Mouse (Mus musculus) limb, embryonic 14.5 days (tissue): Measurements from ENCODE around the gene Pde4b. TPM values are rescaled to one million over a fixed set of nuclear protein-coding genes. Genes with fewer than 3 reads are reported as not detected.

Experiments
- ATAC-seq: fragments of 200-750 bp; cut with Nextera tagmentation; 2 replicates; pipeline ENCODE4 v1.8.0; 2017; ENCODE audit warnings: low read depth, moderate number of reproducible peaks, moderate TSS enrichment; ENCODE audit not compliant: low FRiP score
- DNase-seq: peaks from one replicate; pipeline ENCODE4 v3.0.0-alpha.2; 2015; ENCODE audit warnings: low spot score
- H3K27ac ChIP-seq: fragments of 300-500 bp; sonication (generic); replicated peaks from 2 replicates; pipeline ENCODE4 v1.5.1; 2014; ENCODE audit warnings: low read depth, mild to moderate bottlenecking, low read length, moderate library complexity, mixed read lengths
- H3K27me3 ChIP-seq: fragments of 300-500 bp; sonication (generic); 2 replicates; pipeline ENCODE4 v1.6.1; 2014; ENCODE audit warnings: low read length, mixed read lengths; ENCODE audit not compliant: control insufficient read depth, insufficient read depth
- H3K36me3 ChIP-seq: fragments of 300-500 bp; sonication (generic); 2 replicates; pipeline ENCODE4 v1.6.1; 2014; ENCODE audit warnings: mild to moderate bottlenecking, low read length, moderate library complexity, mixed read lengths; ENCODE audit not compliant: control insufficient read depth, insufficient read depth
- H3K4me1 ChIP-seq: fragments of 300-500 bp; sonication (generic); 2 replicates; pipeline ENCODE4 v1.6.1; 2014; ENCODE audit warnings: antibody characterized with exemption, low read length, mixed read lengths; ENCODE audit not compliant: control insufficient read depth, insufficient read depth
- H3K4me2 ChIP-seq: fragments of 300-500 bp; sonication (generic); replicated peaks from 2 replicates; pipeline ENCODE4 v1.6.1; 2014; ENCODE audit warnings: low read depth, mild to moderate bottlenecking, low read length, moderate library complexity; ENCODE audit not compliant: severe bottlenecking
- H3K4me3 ChIP-seq: fragments of 300-500 bp; sonication (generic); replicated peaks from 2 replicates; pipeline ENCODE4 v1.5.1; 2014; ENCODE audit warnings: low read length
- H3K9ac ChIP-seq: fragments of 300-500 bp; sonication (generic); 2 replicates; pipeline ENCODE4 v1.6.1; 2014; ENCODE audit warnings: mild to moderate bottlenecking, low read depth, low read length, moderate library complexity; ENCODE audit not compliant: severe bottlenecking
- H3K9me3 ChIP-seq: fragments of 300-500 bp; sonication (generic); 2 replicates; pipeline ENCODE4 v1.6.1; 2016; ENCODE audit warnings: low read length; ENCODE audit not compliant: control insufficient read depth
- POLR2A ChIP-seq: fragments of 200-500 bp; IDR thresholded peaks from 2 replicates; pipeline ENCODE4 v1.8.0; 2012; ENCODE audit warnings: inconsistent platforms, mild to moderate bottlenecking, moderate library complexity, borderline replicate concordance; ENCODE audit not compliant: insufficient read depth, insufficient read length; ENCODE audit errors: extremely low read depth
- WGBS: fragments of 180-500 bp; shearing (Covaris S2); extraction: QIAGEN DNeasy Blood & Tissue Kit; methylation state at CpG from one replicate; pipeline ENCODE4 v1.1.7; 2014; 5-methylcytosine and 5-hydroxymethylcytosine counted together
- polyA plus RNA-seq, 2 experiments: library from polyadenylated mRNA; depleted of rRNA in 1 of 2; stranded (reverse) in 1 of 2; unstranded in 1 of 2; fragments of >200 nt; fragmentation: Nextera tagmentation in 1 of 2; extraction: Ambion mirVana in 1 of 2; gene quantifications; 2 replicates each; pipeline versions ENCODE4 v1.2.1 to v1.2.3; 2012 to 2014

Gene Pde4b
- polyA plus RNA-seq, 2 experiments = 14.4 to 18.3 TPM

- H3K4me3 ChIP-seq = no peak overlapping the region
- no peak overlapping the region for H3K4me2 ChIP-seq
- no peak for DNase-seq
- H3K9me3 ChIP-seq = no peaks in the 10 kb centered on the region
- H3K36me3 ChIP-seq = no peaks in the 10 kb centered on the region
- TF ChIP-seq POLR2A = no peak
- 75% methylated on average over 5 of the region's 5 CpGs for WGBS
- H3K9ac ChIP-seq = no peak overlapping the region
- H3K27ac ChIP-seq = no peak overlapping the region
- no peak for ATAC-seq
- H3K4me1 ChIP-seq = no peaks in the 10 kb centered on the region
- H3K27me3 ChIP-seq = no peaks in the 10 kb centered on the region
Observed at GRCm38 (mm10) chr4:102177258-102177657, 89.9 kb downstream of the Pde4b start.

GRCm38 (mm10) chr4:102186888-102187287, 99.5 kb downstream of the Pde4b start:
- DNase-seq = no peak
- Histone ChIP-seq H3K9me3 (no peaks in the 10 kb centered on the region), H3K4me3 (no peak overlapping the region), H3K9ac (no peak overlapping the region), H3K27me3 (no peaks in the 10 kb centered on the region), H3K4me1 (no peaks in the 10 kb centered on the region), H3K4me2 (no peak overlapping the region), H3K27ac (no peak overlapping the region), H3K36me3 (no peaks in the 10 kb centered on the region)
- ATAC-seq = no peak
- no peak for TF ChIP-seq POLR2A
- 84% methylated on average over 5 of the region's 5 CpGs for WGBS

- H3K27ac ChIP-seq = no peak overlapping the region
- TF ChIP-seq POLR2A = no peak
- H3K4me3 ChIP-seq = no peak overlapping the region
- H3K4me2 ChIP-seq = no peak overlapping the region
- no peaks in the 10 kb centered on the region for H3K36me3 ChIP-seq
- H3K9ac ChIP-seq = no peak overlapping the region
- no peaks in the 10 kb centered on the region for H3K4me1 ChIP-seq
- ATAC-seq = no peak
- no peaks in the 10 kb centered on the region for H3K27me3 ChIP-seq
- 84% methylated on average over 5 of the region's 5 CpGs for WGBS
- DNase-seq = no peak
- no peaks in the 10 kb centered on the region for H3K9me3 ChIP-seq
Observed at GRCm38 (mm10) chr4:102197707-102198106, 110.4 kb downstream of the Pde4b start.

GRCm38 (mm10) chr4:102209773-102210172, 122.4 kb downstream of the Pde4b start:
- H3K4me3 ChIP-seq = no peak overlapping the region
- no peaks in the 10 kb centered on the region for H3K36me3 ChIP-seq
- no peak overlapping the region for H3K9ac ChIP-seq
- TF ChIP-seq POLR2A = no peak
- ATAC-seq (no peak), DNase-seq (no peak)
- H3K4me2 ChIP-seq = no peak overlapping the region
- H3K9me3 ChIP-seq = no peaks in the 10 kb centered on the region
- no peaks in the 10 kb centered on the region for H3K27me3 ChIP-seq
- 72% methylated on average over 2 of the region's 2 CpGs for WGBS
- no peak overlapping the region for H3K27ac ChIP-seq
- no peaks in the 10 kb centered on the region for H3K4me1 ChIP-seq

GRCm38 (mm10) chr4:102226700-102227099, 139.4 kb downstream of the Pde4b start:
- DNase-seq (peak; percentile 66), ATAC-seq (no peak)
- H3K27me3 ChIP-seq = no peaks in the 10 kb centered on the region
- H3K9me3 ChIP-seq = no peaks in the 10 kb centered on the region
- no peak overlapping the region for H3K4me3 ChIP-seq
- TF ChIP-seq POLR2A = no peak
- H3K9ac ChIP-seq = no peak overlapping the region
- H3K36me3 ChIP-seq = no peaks in the 10 kb centered on the region
- no peak overlapping the region for H3K4me2 ChIP-seq
- H3K4me1 ChIP-seq = no peaks in the 10 kb centered on the region
- no peak overlapping the region for H3K27ac ChIP-seq
